Mouse (Mus musculus) heart, adult 2 months (tissue): ENCODE data around the gene Itga9. TPM values are rescaled to one million over a fixed set of nuclear protein-coding genes. Genes with fewer than 3 reads are reported as not detected.
A peak's percentile ranks its signal among the peaks of the same experiment; 100 is the strongest.

Source experiments
- DNase-seq, 2 experiments: peaks; one replicate each; pipeline ENCODE4 v3.0.0; 2021
- H3K27ac ChIP-seq: fragments of 200-600 bp; 2 replicates; pipeline ENCODE4 v1.8.1; 2022
- H3K27me3 ChIP-seq: fragments of 200-500 bp; 2 replicates; pipeline ENCODE4 v1.6.1; 2012; ENCODE audit warnings: mild to moderate bottlenecking, low read length, inconsistent platforms, mixed read lengths; ENCODE audit not compliant: control insufficient read depth, insufficient read depth
- H3K36me3 ChIP-seq: fragments of 200-500 bp; 2 replicates; pipeline ENCODE4 v1.6.1; 2012; ENCODE audit warnings: low read length, inconsistent platforms; ENCODE audit not compliant: control insufficient read depth, insufficient read depth
- H3K4me1 ChIP-seq: fragments of 200-500 bp; 2 replicates; pipeline ENCODE4 v1.6.1; 2011; ENCODE audit warnings: low read length; ENCODE audit not compliant: control insufficient read depth, insufficient read depth
- H3K4me3 ChIP-seq: fragments of 200-600 bp; 2 replicates; pipeline ENCODE4 v1.8.1; 2022
- H3K79me2 ChIP-seq: fragments of 200-500 bp; replicated peaks from 2 replicates; pipeline ENCODE4 v1.6.1; 2012; ENCODE audit warnings: mild to moderate bottlenecking, inconsistent platforms, low read length, moderate library complexity, mixed read lengths; ENCODE audit not compliant: control insufficient read depth, insufficient read depth
- H3K9ac ChIP-seq: fragments of 200-500 bp; 2 replicates; pipeline ENCODE4 v1.6.1; 2012; ENCODE audit warnings: low read depth, mild to moderate bottlenecking, control low read depth, inconsistent platforms, low read length, mixed read lengths
- CTCF ChIP-seq: fragments of 200-600 bp; IDR thresholded peaks from 2 replicates; pipeline ENCODE4 v1.8.1; 2022; ENCODE audit warnings: antibody characterized with exemption, mild to moderate bottlenecking, moderate library complexity
- EP300 ChIP-seq: fragments of 200-500 bp; IDR thresholded peaks from 2 replicates; pipeline ENCODE4 v1.6.1; 2011; ENCODE audit warnings: low read depth, low read length, control low read depth; ENCODE audit not compliant: insufficient read depth
- POLR2A ChIP-seq: fragments of 200-500 bp; IDR thresholded peaks from 2 replicates; pipeline ENCODE4 v1.6.1; 2011; ENCODE audit warnings: mild to moderate bottlenecking, low read depth, low read length, control low read depth; ENCODE audit not compliant: insufficient read depth
- WGBS: fragments of 180-500 bp; shearing (Covaris S2); methylation state at CpG from one replicate; pipeline ENCODE4 v1.1.7; 2018; 5-methylcytosine and 5-hydroxymethylcytosine counted together
- intact Hi-C: fragments of 180-260 bp; cut with DNase I; formaldehyde crosslinking; loops from one replicate; pipeline ENCODE4 v1.15.1; 2025
- polyA plus RNA-seq: library from polyadenylated mRNA; depleted of rRNA; stranded (reverse); fragments of >200 nt; gene quantifications from 2 replicates; pipeline ENCODE4 v1.2.3, GENCODE M21; 2012
- total RNA-seq, 2 experiments: library from RNA; stranded (reverse); gene quantifications; 2 replicates each; pipeline ENCODE4 v1.2.3; 2021

Gene Itga9
- total and polyA plus RNA-seq, 3 experiments = 34.8 to 41.9 (median 35.3) TPM

- H3K27ac ChIP-seq = peak overlapping the region; percentile 10; the same call in 1 of the 2 replicates
- intact Hi-C loops = loop anchor here (5.0 kb wide), 1 partner anchor 34 kb away; no protein-coding TSS in a partner anchor
- TF ChIP-seq EP300 (no peak), POLR2A (no peak), CTCF (no peak)
Observed at GRCm38 (mm10) chr9:118645698-118646355, 39.3 kb downstream of the Itga9 start.

GRCm38 (mm10) chr9:118647495-118647894, 41.0 kb downstream of the Itga9 start:
- Histone ChIP-seq H3K9ac (no peak overlapping the region), H3K27ac (no peak overlapping the region), H3K36me3 (peaks cover 3% of the 10 kb centered on the region), H3K27me3 (no peaks in the 10 kb centered on the region), H3K4me1 (peaks cover 9% of the 10 kb centered on the region), H3K79me2 (no peaks in the 10 kb centered on the region), H3K4me3 (no peak overlapping the region)
- intact Hi-C loops = loop anchor here (5.0 kb wide), 1 partner anchor 35 kb away; no protein-coding TSS in a partner anchor
- 56% methylated on average over 3 of the region's 3 CpGs for WGBS
- DNase-seq = peak in 1 of 2 experiments; percentile 38
- no peak for TF ChIP-seq CTCF
- TF ChIP-seq POLR2A = no peak
- TF ChIP-seq EP300 = no peak

More at GRCm38 (mm10) chr9:118645698-118646355, 39.3 kb downstream of the Itga9 start:
- no peaks in the 10 kb centered on the region for H3K27me3 ChIP-seq
- no peaks in the 10 kb centered on the region for H3K79me2 ChIP-seq
- no peak for DNase-seq
- peaks cover 9% of the 10 kb centered on the region for H3K4me1 ChIP-seq
- no peak overlapping the region for H3K9ac ChIP-seq
- H3K36me3 ChIP-seq = peaks cover 3% of the 10 kb centered on the region
- WGBS = 42% methylated on average over 17 of the region's 17 CpGs
- no peak overlapping the region for H3K4me3 ChIP-seq

GRCm38 (mm10) chr9:118650976-118651375, 44.5 kb downstream of the Itga9 start:
- no peaks in the 10 kb centered on the region for H3K79me2 ChIP-seq
- intact Hi-C loops = no loop called here
- no peak overlapping the region for H3K9ac ChIP-seq
- no peaks in the 10 kb centered on the region; the same call in 1 of the 2 replicates for H3K36me3 ChIP-seq
- WGBS = 68% methylated on average over 4 of the region's 4 CpGs
- no peak overlapping the region for H3K27ac ChIP-seq
- DNase-seq = no peak
- H3K4me3 ChIP-seq = no peak overlapping the region
- H3K4me1 ChIP-seq = peaks cover 9% of the 10 kb centered on the region
- no peak for TF ChIP-seq POLR2A
- no peak for TF ChIP-seq CTCF
- TF ChIP-seq EP300 = no peak
- H3K27me3 ChIP-seq = no peaks in the 10 kb centered on the region

GRCm38 (mm10) chr9:118651939-118652338, 45.4 kb downstream of the Itga9 start:
- peak in 1 of 2 experiments; percentile 24 for DNase-seq
- intact Hi-C loops = no loop called here
- Histone ChIP-seq H3K4me1 (peaks cover 6% of the 10 kb centered on the region), H3K36me3 (no peaks in the 10 kb centered on the region), H3K27ac (no peak overlapping the region; the same call in 1 of the 2 replicates), H3K9ac (no peak overlapping the region), H3K4me3 (no peak overlapping the region), H3K27me3 (no peaks in the 10 kb centered on the region), H3K79me2 (no peaks in the 10 kb centered on the region)
- 53% methylated on average over 2 of the region's 2 CpGs for WGBS
- TF ChIP-seq EP300 = no peak
- no peak for TF ChIP-seq POLR2A
- no peak for TF ChIP-seq CTCF

GRCm38 (mm10) chr9:118653436-118653835, 46.9 kb downstream of the Itga9 start:
- H3K27me3 ChIP-seq = no peaks in the 10 kb centered on the region
- no peak for TF ChIP-seq CTCF
- no peak for TF ChIP-seq EP300
- TF ChIP-seq POLR2A = no peak
- WGBS = 96% methylated on average over 1 of the region's 1 CpGs
- intact Hi-C loops = no loop called here
- no peak overlapping the region for H3K4me3 ChIP-seq
- peaks cover 2% of the 10 kb centered on the region; the same call in 1 of the 2 replicates for H3K4me1 ChIP-seq
- H3K27ac ChIP-seq = no peak overlapping the region
- H3K36me3 ChIP-seq = no peaks in the 10 kb centered on the region
- no peaks in the 10 kb centered on the region for H3K79me2 ChIP-seq
- no peak overlapping the region for H3K9ac ChIP-seq
- DNase-seq = no peak

GRCm38 (mm10) chr9:118654969-118655368, 48.5 kb downstream of the Itga9 start:
- 35% methylated on average over 6 of the region's 6 CpGs for WGBS

More at GRCm38 (mm10) chr9:118654969-118655368, 48.5 kb downstream of the Itga9 start:
- peak in 1 of 2 experiments; percentile 23 for DNase-seq
- Histone ChIP-seq H3K4me3 (no peak overlapping the region), H3K27ac (no peak overlapping the region), H3K9ac (no peak overlapping the region), H3K27me3 (no peaks in the 10 kb centered on the region), H3K79me2 (no peaks in the 10 kb centered on the region), H3K36me3 (no peaks in the 10 kb centered on the region), H3K4me1 (peaks cover 2% of the 10 kb centered on the region; the same call in 1 of the 2 replicates)
- intact Hi-C loops = no loop called here
- TF ChIP-seq EP300 (no peak), CTCF (no peak), POLR2A (no peak)
